Mouse (Mus musculus): ENCODE data around the gene Psmd4.

DNA sequence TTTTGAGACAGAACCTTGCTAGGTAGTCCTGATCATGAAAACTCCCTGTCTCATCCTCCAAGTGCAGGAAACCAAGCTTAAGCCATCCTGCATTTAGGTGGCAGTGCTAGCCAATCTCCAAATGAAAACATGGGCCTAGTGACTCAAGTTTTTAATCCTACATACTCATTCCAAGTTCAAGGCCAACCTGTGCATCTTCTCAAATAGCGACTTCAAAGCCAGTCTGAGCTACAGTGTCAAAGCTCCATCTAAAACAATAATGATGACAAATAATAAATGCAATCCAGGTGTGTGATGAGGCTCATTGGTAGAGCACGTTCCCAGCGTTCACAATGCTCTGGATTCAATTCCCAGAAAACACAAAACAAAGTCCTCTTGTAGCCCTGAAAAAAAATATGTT is 789 bp downstream of the Psmd4 start:
- TF ChIP-seq CTCF (IDR thresholded peaks at IDR 0.05; ENCODE audit: low read depth) (no peak), EP300 (IDR thresholded peaks at IDR 0.05; ENCODE audit: low read depth) (no peak)

Measured in liver, embryonic 14.5 days (tissue).